Mouse (Mus musculus) kidney, postnatal 14 days (tissue): ENCODE results near the gene Tspan11.

ENCODE experiments used
- DNase-seq: peaks from one replicate; pipeline ENCODE4 v3.0.0; 2022; ENCODE audit warnings: mixed read lengths

The Tspan11 gene

GRCm38 (mm10) chr6:127887511-127888421 is at the start of gene Tspan11:
Tspan11 (plus strand) TSS chr6:127887589.
- peak; percentile 31 for DNase-seq

- DNase-seq = no peak
These were observed 49.5 kb upstream of the Tspan11 start for GRCm38 (mm10) chr6:127837910-127838309.

- no peak for DNase-seq
These were observed 47.9 kb upstream of the Tspan11 start for GRCm38 (mm10) chr6:127839538-127839937.

GRCm38 (mm10) chr6:127840171-127840570 is 47.2 kb upstream of the Tspan11 start:
- DNase-seq = no peak

- DNase-seq = no peak
These were observed 46.1 kb upstream of the Tspan11 start for GRCm38 (mm10) chr6:127841326-127841725.

GRCm38 (mm10) chr6:127846521-127846920 is 40.9 kb upstream of the Tspan11 start:
- no peak for DNase-seq

GRCm38 (mm10) chr6:127849496-127849895 is 37.9 kb upstream of the Tspan11 start:
- no peak for DNase-seq

- DNase-seq = no peak
These were observed 35.8 kb upstream of the Tspan11 start for GRCm38 (mm10) chr6:127851611-127852010.

GRCm38 (mm10) chr6:127853241-127853640 is 34.1 kb upstream of the Tspan11 start:
- DNase-seq = no peak

GRCm38 (mm10) chr6:127853771-127854687 is 33.4 kb upstream of the Tspan11 start:
- DNase-seq = no peak

- DNase-seq = no peak
These were observed 32.7 kb upstream of the Tspan11 start for GRCm38 (mm10) chr6:127854688-127855013.

GRCm38 (mm10) chr6:127855711-127856295 is 31.6 kb upstream of the Tspan11 start:
- no peak for DNase-seq

- no peak for DNase-seq
These were observed 25.4 kb upstream of the Tspan11 start for GRCm38 (mm10) chr6:127861951-127862350.

GRCm38 (mm10) chr6:127865391-127865790 is 22.0 kb upstream of the Tspan11 start:
- no peak for DNase-seq

GRCm38 (mm10) chr6:127868546-127868945 is 18.8 kb upstream of the Tspan11 start:
- DNase-seq = no peak

- DNase-seq = no peak
These were observed 18.3 kb upstream of the Tspan11 start for GRCm38 (mm10) chr6:127869121-127869520.

GRCm38 (mm10) chr6:127870345-127871324 is 16.8 kb upstream of the Tspan11 start:
- DNase-seq = no peak

GRCm38 (mm10) chr6:127871436-127871835 is 16.0 kb upstream of the Tspan11 start:
- DNase-seq = no peak

- DNase-seq = no peak
These were observed 14.8 kb upstream of the Tspan11 start for GRCm38 (mm10) chr6:127872581-127872980.

GRCm38 (mm10) chr6:127875883-127876282 is 11.5 kb upstream of the Tspan11 start:
- DNase-seq = no peak

GRCm38 (mm10) chr6:127876436-127876835 is 11.0 kb upstream of the Tspan11 start:
- no peak for DNase-seq

GRCm38 (mm10) chr6:127877026-127877425 is 10.4 kb upstream of the Tspan11 start:
- no peak for DNase-seq
